Mouse (Mus musculus) neural tube, embryonic 11.5 days (tissue): ENCODE data around the gene Dohh. TPM values are rescaled to one million over a fixed set of nuclear protein-coding genes. Genes with fewer than 3 reads are reported as not detected.

Experiments
- ATAC-seq: fragments of 200-750 bp; cut with Nextera tagmentation; 2 replicates; pipeline ENCODE4 v1.8.0; 2017; ENCODE audit warnings: moderate number of reproducible peaks, mild to moderate bottlenecking, moderate TSS enrichment, moderate library complexity; ENCODE audit not compliant: insufficient read depth, low FRiP score, low TSS enrichment
- DNase-seq: peaks from one replicate; pipeline ENCODE4 v3.0.0-alpha.2; 2015; ENCODE audit warnings: low spot score
- H3K27ac ChIP-seq: fragments of 300-500 bp; sonication (generic); 2 replicates; pipeline ENCODE4 v1.5.1; 2014; ENCODE audit warnings: low read depth, mild to moderate bottlenecking, low read length
- H3K27me3 ChIP-seq: fragments of 300-500 bp; sonication (generic); 2 replicates; pipeline ENCODE4 v1.6.1; 2014; ENCODE audit warnings: mild to moderate bottlenecking, low read length, mixed read lengths; ENCODE audit not compliant: control insufficient read depth, insufficient read depth
- H3K36me3 ChIP-seq: fragments of 300-500 bp; sonication (generic); 2 replicates; pipeline ENCODE4 v1.6.1; 2014; ENCODE audit warnings: mild to moderate bottlenecking, low read length, moderate library complexity, mixed read lengths; ENCODE audit not compliant: control insufficient read depth, insufficient read depth
- H3K4me1 ChIP-seq: fragments of 300-500 bp; sonication (generic); 2 replicates; pipeline ENCODE4 v1.6.1; 2014; ENCODE audit warnings: low read length, mixed read lengths; ENCODE audit not compliant: control insufficient read depth, insufficient read depth
- H3K4me2 ChIP-seq: fragments of 300-500 bp; sonication (generic); 2 replicates; pipeline ENCODE4 v1.6.1; 2014; ENCODE audit warnings: low read depth, mild to moderate bottlenecking, moderate library complexity
- H3K4me3 ChIP-seq: fragments of 300-500 bp; sonication (generic); 2 replicates; pipeline ENCODE4 v1.5.1; 2014; ENCODE audit warnings: low read depth, low read length
- H3K9ac ChIP-seq: fragments of 300-500 bp; sonication (generic); 2 replicates; pipeline ENCODE4 v1.6.1; 2014; ENCODE audit warnings: mild to moderate bottlenecking, low read length
- H3K9me3 ChIP-seq: fragments of 300-500 bp; sonication (generic); 2 replicates; pipeline ENCODE4 v1.6.1; 2016; ENCODE audit warnings: low read length; ENCODE audit not compliant: control insufficient read depth
- WGBS: fragments of 180-500 bp; shearing (Covaris S2); extraction: QIAGEN DNeasy Blood & Tissue Kit; methylation state at CpG from one replicate; pipeline ENCODE4 v1.1.7; 2014; 5-methylcytosine and 5-hydroxymethylcytosine counted together
- polyA plus RNA-seq: library from polyadenylated mRNA; unstranded; fragments of >200 nt; fragmentation: Nextera tagmentation; extraction: Ambion mirVana; gene quantifications from 2 replicates; pipeline ENCODE4 v1.2.1, GENCODE M21; 2014

The Dohh gene
- polyA plus RNA-seq, 1 experiment from 2014 or later: 76.1 TPM

- 40% methylated on average over 3 of the region's 3 CpGs for WGBS
- no peak for ATAC-seq
Observed at GRCm38 (mm10) chr10:81427327-81427726, 43.1 kb downstream of the Dohh start.

DNA sequence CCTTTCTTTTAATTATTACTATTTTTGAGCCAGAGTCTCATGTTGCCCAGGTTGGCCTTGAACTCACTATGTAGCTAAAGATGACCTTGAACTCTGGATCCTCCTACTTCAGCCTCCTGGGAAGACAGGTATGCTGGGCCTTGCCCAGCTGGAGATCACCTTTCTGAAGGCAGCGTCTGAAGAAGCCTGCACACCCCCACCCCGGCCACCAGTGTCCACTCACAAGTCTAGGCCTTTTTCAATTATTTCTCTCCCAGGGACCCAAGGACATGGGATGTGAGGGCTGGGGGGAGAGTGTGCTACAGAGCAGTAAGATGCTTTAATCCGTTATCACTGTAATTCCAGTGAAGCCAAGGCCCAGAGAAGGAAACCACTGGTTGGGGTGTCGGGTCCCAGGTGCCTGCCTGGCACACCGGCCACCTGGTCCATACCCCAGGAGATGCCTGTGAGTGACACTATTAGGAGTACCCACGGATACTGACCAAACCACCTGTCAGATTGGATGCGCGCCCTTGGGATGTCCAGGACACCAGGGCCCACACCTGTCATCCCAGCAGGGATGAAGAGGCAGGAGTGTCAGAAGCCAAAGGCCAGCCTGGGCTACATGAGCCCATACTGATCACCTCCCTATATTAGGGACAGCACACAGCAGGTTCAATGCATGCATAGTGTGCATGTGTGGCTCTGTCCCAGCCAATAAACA, 43.7 kb downstream of the Dohh start:
- 70% methylated on average over 8 of the region's 8 CpGs for WGBS
- no peak for ATAC-seq
- Histone ChIP-seq H3K27me3 (peaks cover 62% of the 10 kb centered on the region), H3K4me2 (no peak overlapping the region), H3K36me3 (no peaks in the 10 kb centered on the region), H3K27ac (no peak overlapping the region), H3K9me3 (no peaks in the 10 kb centered on the region), H3K4me3 (no peak overlapping the region), H3K9ac (no peak overlapping the region), H3K4me1 (peaks cover 14% of the 10 kb centered on the region)
- DNase-seq: no peak

More at GRCm38 (mm10) chr10:81427327-81427726, 43.1 kb downstream of the Dohh start:
- DNase-seq: peak; percentile 9
- Histone ChIP-seq H3K9me3 (no peaks in the 10 kb centered on the region), H3K36me3 (no peaks in the 10 kb centered on the region), H3K4me3 (peak overlapping the region; percentile 31), H3K9ac (no peak overlapping the region), H3K4me2 (no peak overlapping the region; the same call in 1 of the 2 replicates), H3K27ac (no peak overlapping the region), H3K27me3 (peaks cover 62% of the 10 kb centered on the region), H3K4me1 (peaks cover 14% of the 10 kb centered on the region)

DNA sequence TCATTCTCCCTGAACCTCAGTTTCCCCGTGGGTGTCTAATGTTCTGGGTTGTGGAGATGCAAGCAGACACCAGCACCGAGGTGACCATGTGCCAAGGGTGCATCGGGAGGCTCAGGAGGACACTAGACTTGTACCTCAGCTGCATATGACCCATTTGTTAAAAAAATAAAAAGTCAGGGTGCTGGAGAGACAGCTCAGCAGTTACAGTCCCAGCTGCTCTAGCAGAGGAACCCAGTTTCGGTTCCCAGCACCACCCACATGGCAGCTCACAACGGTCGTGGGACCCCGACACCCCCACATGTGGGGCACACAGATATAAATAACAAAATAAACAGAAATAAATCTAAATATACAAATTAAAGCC, 44.3 kb downstream of the Dohh start:
- H3K9ac ChIP-seq: no peak overlapping the region
- WGBS: 90% methylated on average over 7 of the region's 7 CpGs

GRCm38 (mm10) chr10:81429092-81429491, 44.9 kb downstream of the Dohh start:
- DNase-seq: peak; percentile 7
- no peak for ATAC-seq
- no peak overlapping the region for H3K27ac ChIP-seq
- H3K9me3 ChIP-seq: no peaks in the 10 kb centered on the region
- peaks cover 58% of the 10 kb centered on the region for H3K27me3 ChIP-seq
- H3K9ac ChIP-seq: no peak overlapping the region
- no peaks in the 10 kb centered on the region for H3K36me3 ChIP-seq
- H3K4me1 ChIP-seq: peaks cover 17% of the 10 kb centered on the region
- WGBS: 15% methylated on average over 2 of the region's 2 CpGs
- H3K4me3 ChIP-seq: peak overlapping the region; percentile 86; the same call in 1 of the 2 replicates
- H3K4me2 ChIP-seq: no peak overlapping the region

More for the DNA sequence above, 44.3 kb downstream of the Dohh start:
- Histone ChIP-seq H3K4me1 (peaks cover 17% of the 10 kb centered on the region), H3K36me3 (no peaks in the 10 kb centered on the region), H3K27me3 (peaks cover 62% of the 10 kb centered on the region), H3K4me2 (no peak overlapping the region), H3K27ac (no peak overlapping the region), H3K4me3 (no peak overlapping the region), H3K9me3 (no peaks in the 10 kb centered on the region)
- ATAC-seq (no peak), DNase-seq (peak; percentile 6)

- DNase-seq (peak; percentile 79), ATAC-seq (0 out of 2 replicates have a peak, but pooled peaks have one; percentile 10)
- Histone ChIP-seq H3K9me3 (no peaks in the 10 kb centered on the region), H3K36me3 (no peaks in the 10 kb centered on the region), H3K9ac (peak overlapping the region; percentile 90), H3K27ac (peak overlapping the region; percentile 77; the same call in 1 of the 2 replicates), H3K27me3 (peaks cover 53% of the 10 kb centered on the region), H3K4me2 (peak overlapping the region; percentile 88), H3K4me3 (peak overlapping the region; percentile 86), H3K4me1 (peaks cover 17% of the 10 kb centered on the region)
- WGBS: under 1% methylated on average over 20 of the region's 20 CpGs
Observed at GRCm38 (mm10) chr10:81429605-81430061, 45.4 kb downstream of the Dohh start.

GRCm38 (mm10) chr10:81430141-81430830, 46.1 kb downstream of the Dohh start:
- Histone ChIP-seq H3K27me3 (peaks cover 47% of the 10 kb centered on the region), H3K9ac (peak overlapping the region; percentile 90), H3K4me1 (peaks cover 17% of the 10 kb centered on the region), H3K4me2 (peak overlapping the region; percentile 88), H3K27ac (peak overlapping the region; percentile 77), H3K9me3 (no peaks in the 10 kb centered on the region), H3K36me3 (no peaks in the 10 kb centered on the region), H3K4me3 (peak overlapping the region; percentile 86)
- ATAC-seq (no peak), DNase-seq (peak; percentile 87)
- WGBS: under 1% methylated on average over 41 of the region's 89 CpGs

GRCm38 (mm10) chr10:81430831-81431525, 46.8 kb downstream of the Dohh start:
- no peaks in the 10 kb centered on the region for H3K36me3 ChIP-seq
- under 1% methylated on average over 55 of the region's 70 CpGs for WGBS
- no peak for ATAC-seq
- DNase-seq: peak; percentile 59
- H3K27ac ChIP-seq: peak overlapping the region; percentile 77
- H3K4me1 ChIP-seq: peaks cover 17% of the 10 kb centered on the region
- H3K4me3 ChIP-seq: peak overlapping the region; percentile 86
- H3K27me3 ChIP-seq: peaks cover 40% of the 10 kb centered on the region
- peak overlapping the region; percentile 90 for H3K9ac ChIP-seq
- H3K9me3 ChIP-seq: no peaks in the 10 kb centered on the region
- peak overlapping the region; percentile 88 for H3K4me2 ChIP-seq

- Histone ChIP-seq H3K4me1 (peaks cover 12% of the 10 kb centered on the region), H3K36me3 (no peaks in the 10 kb centered on the region), H3K4me3 (peak overlapping the region; percentile 86; the same call in 1 of the 2 replicates), H3K27ac (no peak overlapping the region), H3K27me3 (peaks cover 34% of the 10 kb centered on the region), H3K9me3 (no peaks in the 10 kb centered on the region), H3K4me2 (peak overlapping the region; percentile 88; the same call in 1 of the 2 replicates), H3K9ac (no peak overlapping the region)
- WGBS: 14% methylated on average over 15 of the region's 15 CpGs
- DNase-seq: peak; percentile 25
- no peak for ATAC-seq
Observed at GRCm38 (mm10) chr10:81431526-81432168, 47.4 kb downstream of the Dohh start.
